12 mouse cellular contexts compared by ENCODE assay signal in the genomic region with DNA sequence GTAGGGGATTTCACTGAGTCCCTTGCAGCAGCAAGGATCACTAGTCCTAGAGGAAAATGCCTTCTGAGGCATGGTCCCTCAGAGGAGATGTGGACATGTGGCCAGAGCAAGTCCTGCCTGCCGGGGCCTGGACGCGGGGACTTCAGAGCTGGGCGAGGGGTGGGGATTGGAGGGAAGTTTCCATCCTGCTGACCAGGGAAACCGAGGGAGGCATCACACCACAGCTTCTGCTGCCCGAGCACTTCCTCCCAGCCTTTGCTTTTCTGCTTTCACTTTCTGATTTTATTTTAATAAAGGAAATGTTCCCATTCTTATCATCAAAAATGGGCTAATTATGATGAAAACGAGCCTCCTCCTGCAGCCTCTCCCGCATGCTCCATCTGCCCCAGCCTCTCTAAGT. TPM values are rescaled to one million over a fixed set of nuclear protein-coding genes. Genes with fewer than 3 reads are reported as not detected.
DNase-seq lines count a peak whose midpoint lies in the region; ATAC-seq lines count a peak whose summit lies in the region.
"Had no signal": no experiment of that assay in that cellular context is flagged by ENCODE, and none has a peak within 500 bp of the region (broad histone marks: within the 10 kb centered on the region; RNA-seq: fewer than 3 reads in every experiment).

No protein-coding gene starts in this region.

- DNase-seq in kidney, postnatal 10 days, result peak; percentile 40
- no peak for DNase-seq in kidney, adult 18-20 months
- DNase-seq in CD4-positive helper T cell, adult 2 months (ENCODE audit: low read depth, low spot score), result peak; percentile 32
- no peak for DNase-seq in liver, embryonic 13.5 days
- DNase-seq in ovary, postnatal 14 days (ENCODE audit: low spot score), result no peak
- DNase-seq in urinary bladder, postnatal 25 days (ENCODE audit: low spot score), result no peak

- no peak overlapping the region for H3K4me2 ChIP-seq in liver, embryonic 13.5 days
- no peak overlapping the region for H3K4me2 ChIP-seq in hindbrain, embryonic 13.5 days
- H3K4me2 ChIP-seq: forebrain, embryonic 12.5 days; lung, embryonic 15.5 days had no signal

- H3K4me3 ChIP-seq in liver, embryonic 13.5 days (replicated peaks), result no peak overlapping the region
- no peak overlapping the region for H3K4me3 ChIP-seq in hindbrain, embryonic 13.5 days
- H3K4me3 ChIP-seq: forebrain, embryonic 12.5 days; lung, embryonic 15.5 days had no signal

- no peaks in the 10 kb centered on the region for H3K27me3 ChIP-seq in liver, embryonic 13.5 days
- no peaks in the 10 kb centered on the region for H3K27me3 ChIP-seq in hindbrain, embryonic 13.5 days
- H3K27me3 ChIP-seq: forebrain, embryonic 12.5 days; lung, embryonic 15.5 days had no signal

- ATAC-seq in granulocyte monocyte progenitor cell, adult 5-6 weeks (replicated peaks; ENCODE audit: poor library complexity, severe bottlenecking), result peak; percentile 72
- ATAC-seq in liver, embryonic 13.5 days (ENCODE audit: low read depth), result no peak
- ATAC-seq in hindbrain, embryonic 13.5 days (ENCODE audit: low FRiP score), result no peak
- ATAC-seq: intestine, embryonic 16.5 days; midbrain, embryonic 16.5 days had no signal

- H3K27ac ChIP-seq in liver, embryonic 13.5 days, result peak overlapping the region; percentile 71
- H3K27ac ChIP-seq in hindbrain, embryonic 13.5 days, result no peak overlapping the region
- H3K27ac ChIP-seq: forebrain, embryonic 12.5 days; lung, embryonic 15.5 days had no signal

- H3K36me3 ChIP-seq in liver, embryonic 13.5 days, result peaks cover 97% of the 10 kb centered on the region
- H3K36me3 ChIP-seq in hindbrain, embryonic 13.5 days, result peaks cover 80% of the 10 kb centered on the region

- no peak overlapping the region for H3K9ac ChIP-seq in liver, embryonic 13.5 days
- H3K9ac ChIP-seq in hindbrain, embryonic 13.5 days, result no peak overlapping the region
- H3K9ac ChIP-seq: forebrain, embryonic 12.5 days; lung, embryonic 15.5 days had no signal

- 72% methylated on average over 8 of the region's 8 CpGs for WGBS in liver, embryonic 13.5 days (ENCODE audit: insufficient replicate concordance)
- 89% methylated on average over 8 of the region's 8 CpGs for WGBS in hindbrain, embryonic 13.5 days

- H3K4me1 ChIP-seq in liver, embryonic 13.5 days (replicated peaks), result peaks cover 25% of the 10 kb centered on the region
- no peaks in the 10 kb centered on the region for H3K4me1 ChIP-seq in hindbrain, embryonic 13.5 days (replicated peaks)

- H3K9me3 ChIP-seq in liver, embryonic 13.5 days (replicated peaks), result no peaks in the 10 kb centered on the region
- H3K9me3 ChIP-seq in hindbrain, embryonic 13.5 days, result no peaks in the 10 kb centered on the region
- H3K9me3 ChIP-seq: forebrain, embryonic 12.5 days; lung, embryonic 15.5 days had no signal

RNA-seq across cellular contexts. Expression of gene Rnf145, which starts 27.5 kb away (rescaled TPM):
- 18.9 and 20.7 TPM in 2 replicates for total RNA-seq in granulocyte monocyte progenitor cell, adult 5-6 weeks (2014; fragmentation: Nextera tagmentation)
- 18.2 and 22.2 TPM in 2 replicates for total RNA-seq in granulocyte monocyte progenitor cell, adult 5-6 weeks (2017)
- 45.9 and 47.8 TPM in 2 replicates for polyA plus RNA-seq in liver, embryonic 13.5 days (2015; fragmentation: Nextera tagmentation; extraction: Ambion mirVana)
- polyA plus RNA-seq in hindbrain, embryonic 13.5 days (2015; fragmentation: Nextera tagmentation; extraction: Ambion mirVana), result 108 and 111 TPM in 2 replicates

Comparison
In these comparisons a context has a peak if more than half of its experiments do, and no peak if none do; other contexts are left out.
1. DNase-seq: peak in kidney, postnatal 10 days (single experiment) and CD4-positive helper T cell, adult 2 months (single experiment); none in kidney, adult 18-20 months (single experiment), liver, embryonic 13.5 days (single experiment), ovary, postnatal 14 days (single experiment) and urinary bladder, postnatal 25 days (single experiment).